Mouse (Mus musculus): ENCODE measurements around the gene Tmem258.

The Tmem258 gene

GRCm38 (mm10) chr19:10183299-10183983, 20.4 kb upstream of the Tmem258 start:
- in situ Hi-C loops (cut with MboI): loop anchor here (25.0 kb wide), 1 partner anchor 171 kb away; the partner anchor contains the start of genes Best1 and Rab3il1

DNA sequence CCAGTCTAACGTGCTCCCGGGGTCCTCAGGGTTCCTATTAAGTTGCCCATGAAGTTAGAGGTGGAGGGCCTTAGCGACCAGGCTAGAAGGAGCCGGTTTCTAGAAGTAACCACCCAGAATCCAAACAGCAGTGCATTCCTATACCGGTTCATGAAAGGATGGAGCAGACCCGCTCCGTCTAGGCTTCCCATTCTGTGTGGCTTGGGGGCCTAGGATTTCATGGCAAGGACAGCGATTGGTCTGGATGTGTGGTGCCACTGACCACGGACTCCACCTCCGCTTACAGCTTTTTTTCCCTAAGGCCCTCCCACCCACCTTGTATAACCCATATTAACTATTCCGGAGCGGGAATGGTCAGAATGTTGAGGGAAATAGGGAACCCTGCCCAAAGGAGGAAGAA, 19.7 kb upstream of the Tmem258 start:
- in situ Hi-C loops (cut with MboI): loop anchor here (25.0 kb wide), 1 partner anchor 172 kb away; the partner anchor contains the start of genes Best1 and Rab3il1

DNA sequence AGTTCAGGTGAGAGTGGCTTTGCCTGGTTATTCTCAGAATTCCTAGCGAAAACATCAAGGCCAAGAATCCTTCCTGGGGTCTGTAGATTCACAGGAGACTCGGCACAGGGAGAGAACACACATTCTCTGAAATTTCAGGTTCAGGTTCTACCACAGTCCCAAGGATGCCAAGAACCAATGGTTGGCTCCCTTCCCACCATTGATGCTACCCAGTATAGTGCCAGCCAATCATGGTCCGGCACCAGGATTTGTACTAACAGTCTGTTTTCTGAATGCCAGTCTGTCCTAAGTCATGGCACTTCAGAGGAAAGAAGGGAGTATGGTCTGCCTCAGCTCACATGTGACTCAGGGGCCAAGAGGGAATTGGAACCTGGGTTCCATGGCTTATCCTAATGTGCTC, 17.9 kb upstream of the Tmem258 start:
- in situ Hi-C loops (cut with MboI): loop anchor here (25.0 kb wide), 1 partner anchor 174 kb away; the partner anchor contains the start of genes Best1 and Rab3il1

DNA sequence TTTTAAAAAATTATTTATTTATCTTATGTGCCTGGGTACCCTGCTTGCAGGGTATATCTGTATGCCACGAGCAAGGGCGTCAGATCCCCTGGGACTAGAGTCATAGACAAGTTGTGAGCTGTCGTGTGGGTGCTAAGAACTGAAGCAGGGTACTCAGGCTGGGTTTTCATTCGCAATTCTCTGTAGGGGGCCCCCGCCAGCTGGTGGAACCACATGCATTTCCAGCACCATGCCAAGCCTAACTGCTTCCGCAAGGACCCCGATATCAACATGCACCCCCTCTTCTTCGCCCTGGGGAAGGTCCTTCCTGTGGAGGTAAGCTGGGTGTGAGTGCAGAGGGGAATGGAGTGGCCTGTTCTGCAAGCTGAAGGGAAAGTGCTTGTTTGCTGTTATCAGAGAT, 17.2 kb upstream of the Tmem258 start:
- in situ Hi-C loops (cut with MboI): loop anchor here (25.0 kb wide), 1 partner anchor 174 kb away; the partner anchor contains the start of genes Best1 and Rab3il1

GRCm38 (mm10) chr19:10188281-10188811, 15.5 kb upstream of the Tmem258 start:
- in situ Hi-C loops (cut with MboI): loop anchor here (25.0 kb wide), 1 partner anchor 176 kb away; the partner anchor contains the start of genes Best1 and Rab3il1

DNA sequence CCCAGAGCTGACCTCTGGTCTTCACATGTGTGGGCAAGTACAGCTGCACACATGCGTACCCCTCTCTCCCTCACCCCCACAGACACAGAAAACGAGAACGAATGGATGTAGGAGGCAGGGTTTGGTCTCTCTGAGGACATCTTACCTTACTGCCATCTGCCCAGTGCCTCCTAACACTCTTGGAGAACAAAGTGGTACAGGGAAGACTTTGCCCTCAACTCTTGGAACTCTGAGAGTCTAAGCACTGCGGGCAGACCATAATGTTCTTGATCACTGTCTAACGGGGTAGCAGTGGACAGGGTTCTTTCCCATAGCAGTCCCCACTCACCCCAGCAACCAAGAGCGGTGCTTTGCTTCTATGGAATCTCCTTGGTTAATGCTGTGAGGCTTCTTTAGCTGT, 14.8 kb upstream of the Tmem258 start:
- in situ Hi-C loops (cut with MboI): loop anchor here (25.0 kb wide), 1 partner anchor 177 kb away; the partner anchor contains the start of genes Best1 and Rab3il1

DNA sequence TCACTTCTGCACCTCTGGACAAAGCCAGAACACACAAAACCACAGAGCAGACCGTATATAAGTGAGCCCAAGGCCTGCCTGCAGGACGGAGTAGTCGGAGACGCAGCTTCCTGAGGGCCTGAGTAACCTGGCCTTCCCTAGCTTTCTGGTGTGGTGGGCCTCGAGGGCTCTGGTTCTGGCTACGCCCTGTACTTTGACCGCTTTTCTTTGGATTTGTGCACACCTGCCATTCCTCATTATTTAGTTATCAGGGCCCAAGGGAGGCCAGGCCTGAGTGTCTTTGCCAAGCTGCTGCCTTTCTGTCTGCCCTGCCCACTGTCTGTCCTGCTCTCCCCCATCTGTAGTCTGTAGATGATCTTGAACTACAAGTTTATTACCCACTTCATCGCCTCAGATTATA, 13.9 kb upstream of the Tmem258 start:
- in situ Hi-C loops (cut with MboI): loop anchor here (25.0 kb wide), 1 partner anchor 178 kb away; the partner anchor contains the start of genes Best1 and Rab3il1

- in situ Hi-C loops (cut with MboI): loop anchor here (25.0 kb wide), 1 partner anchor 178 kb away; the partner anchor contains the start of genes Best1 and Rab3il1
Measured at GRCm38 (mm10) chr19:10190796-10191195, 13.0 kb upstream of the Tmem258 start.

DNA sequence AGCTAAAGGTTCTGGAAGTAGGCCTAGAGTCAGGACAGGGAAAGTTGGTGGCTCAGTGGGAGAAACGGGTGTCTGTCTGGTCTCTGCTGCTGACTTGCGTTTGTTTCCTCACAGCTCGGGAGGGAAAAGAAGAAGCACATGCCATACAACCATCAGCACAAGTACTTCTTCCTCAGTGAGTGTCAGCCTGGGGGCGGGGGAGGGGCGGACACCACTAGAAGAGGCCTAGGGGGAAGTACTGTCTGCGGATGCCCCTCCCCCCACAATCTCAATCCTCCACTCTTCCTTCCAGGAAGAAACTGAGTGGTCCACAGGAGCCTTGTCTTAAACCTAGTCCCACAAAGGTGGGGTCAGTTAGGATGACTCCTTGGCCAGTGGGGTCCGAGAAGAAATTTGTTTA, 12.5 kb upstream of the Tmem258 start:
- in situ Hi-C loops (cut with MboI): loop anchor here (25.0 kb wide), 1 partner anchor 179 kb away; the partner anchor contains the start of genes Best1 and Rab3il1

DNA sequence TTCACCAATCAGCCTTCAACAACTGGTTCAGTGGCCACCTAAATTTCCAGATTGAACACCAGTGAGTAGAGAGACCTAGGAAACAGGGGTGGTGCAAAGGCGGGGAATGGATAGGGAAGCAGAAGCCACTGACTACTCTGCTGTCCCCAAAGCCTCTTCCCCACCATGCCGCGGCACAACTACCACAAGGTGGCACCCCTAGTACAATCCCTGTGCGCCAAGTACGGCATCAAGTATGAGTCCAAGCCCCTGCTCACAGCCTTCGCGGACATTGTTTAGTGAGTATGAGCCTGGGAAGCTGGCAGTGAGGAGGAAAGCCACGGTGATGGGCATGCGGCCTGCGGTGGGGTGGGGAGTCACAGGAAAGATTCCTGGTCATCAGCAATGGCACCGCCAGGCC, 9.5 kb upstream of the Tmem258 start:
- in situ Hi-C loops (cut with MboI): loop anchor here (25.0 kb wide), 1 partner anchor 182 kb away; the partner anchor contains the start of genes Best1 and Rab3il1

GRCm38 (mm10) chr19:10195252-10195651, 8.6 kb upstream of the Tmem258 start:
- in situ Hi-C loops (cut with MboI): loop anchor here (25.0 kb wide), 1 partner anchor 183 kb away; the partner anchor contains the start of genes Best1 and Rab3il1

GRCm38 (mm10) chr19:10197130-10197529, 6.7 kb upstream of the Tmem258 start:
- in situ Hi-C loops (cut with MboI): loop anchor here (25.0 kb wide), 1 partner anchor 185 kb away; the partner anchor contains the start of genes Best1 and Rab3il1

DNA sequence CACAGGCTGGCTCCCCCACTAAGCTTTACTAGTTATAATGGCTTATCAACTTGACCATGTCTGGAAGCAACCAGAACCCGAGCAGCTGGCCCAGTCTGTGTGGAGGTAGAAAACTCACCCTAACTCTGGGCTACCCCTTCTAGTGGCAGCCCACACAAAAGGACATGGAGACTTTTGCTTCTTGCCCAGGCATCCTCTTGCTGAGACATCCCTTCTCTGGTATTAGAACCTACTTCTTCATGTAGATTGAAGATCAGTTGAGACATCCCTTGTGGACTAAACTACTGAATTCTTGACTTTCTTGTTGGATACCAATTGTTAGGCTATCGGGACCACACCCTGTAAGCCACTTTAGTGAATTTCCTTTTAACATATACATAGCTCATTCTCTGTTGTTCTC, 5.5 kb upstream of the Tmem258 start:
- in situ Hi-C loops (cut with MboI): loop anchor here (25.0 kb wide), 1 partner anchor 186 kb away; the partner anchor contains the start of genes Best1 and Rab3il1

DNA sequence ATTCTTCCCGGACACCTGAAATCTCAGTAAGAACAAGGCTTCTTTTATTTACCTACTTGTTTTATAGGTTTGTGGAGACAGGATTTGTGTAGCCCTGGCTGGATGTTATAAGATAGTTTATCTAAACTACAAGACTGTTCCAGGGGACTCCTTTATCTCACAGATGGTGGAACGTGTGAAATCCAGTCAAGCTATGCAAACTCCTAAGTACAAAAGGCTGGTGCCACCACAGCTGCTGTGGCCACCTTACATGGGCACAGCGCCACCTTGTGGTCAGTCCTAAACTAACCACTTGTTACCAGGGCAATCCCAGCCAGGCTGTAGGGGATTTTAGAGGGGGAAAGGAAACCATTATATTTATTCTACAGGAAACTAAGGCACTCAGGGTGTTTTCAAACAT, 5.1 kb upstream of the Tmem258 start:
- in situ Hi-C loops (cut with MboI): loop anchor here (25.0 kb wide), 1 partner anchor 186 kb away; the partner anchor contains the start of genes Best1 and Rab3il1

DNA sequence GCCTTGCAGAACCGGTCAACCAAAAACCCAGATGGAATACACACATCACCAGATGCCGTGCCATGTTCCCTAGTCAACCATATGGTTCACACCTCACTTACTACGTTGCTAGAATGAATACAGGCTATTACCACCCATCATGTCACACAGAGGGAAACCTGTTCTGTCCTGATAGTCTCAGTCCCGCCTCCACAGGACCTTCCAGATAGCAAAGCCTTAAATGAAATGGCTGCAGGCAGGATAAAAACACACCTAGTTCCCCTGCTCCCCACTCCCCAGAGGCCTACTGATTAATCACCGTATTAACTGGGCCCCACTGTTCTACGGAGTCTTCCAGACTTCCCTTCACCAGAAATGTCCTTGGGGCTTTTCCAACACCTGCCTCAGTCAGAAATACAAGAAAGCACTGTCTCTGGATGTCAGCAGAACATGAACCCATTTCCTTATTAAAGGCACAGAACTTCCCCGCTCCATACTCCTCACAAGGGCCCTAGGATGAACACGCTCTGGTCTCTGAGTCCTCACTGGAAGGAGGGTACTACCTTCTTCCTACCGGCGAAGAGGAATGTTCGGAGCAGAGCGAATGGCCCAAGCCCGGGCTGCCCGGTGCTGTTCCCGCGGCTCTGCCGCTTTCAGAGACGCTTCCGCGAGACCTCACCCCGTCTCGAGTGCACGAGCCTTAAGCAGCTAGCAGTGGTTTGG, 517 bp upstream of the Tmem258 start:
- in situ Hi-C loops (cut with MboI): loop anchor here (10.0 kb wide), 1 partner anchor 288 kb away; no protein-coding TSS in a partner anchor

DNA sequence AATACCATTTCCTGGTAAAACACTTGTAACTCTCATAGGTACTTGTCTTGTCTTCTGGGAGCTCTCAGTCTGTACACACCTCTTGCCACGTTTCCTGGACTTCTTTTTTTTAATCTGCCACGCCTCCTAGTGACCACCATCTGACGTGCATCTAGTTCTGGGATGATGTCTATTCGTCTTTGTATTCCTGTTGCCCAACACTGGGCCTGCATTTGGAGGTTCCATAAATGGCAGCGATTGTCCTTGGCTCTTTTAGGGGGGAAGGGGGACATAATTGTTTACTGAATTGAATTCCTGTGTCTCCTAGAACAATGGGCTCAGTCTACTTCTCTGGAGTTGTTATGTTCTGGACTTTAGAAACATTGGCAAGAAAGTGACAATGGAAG, 795 bp downstream of the Tmem258 start:
- in situ Hi-C loops (cut with MboI): loop anchor here (10.0 kb wide), 1 partner anchor 290 kb away; no protein-coding TSS in a partner anchor

DNA sequence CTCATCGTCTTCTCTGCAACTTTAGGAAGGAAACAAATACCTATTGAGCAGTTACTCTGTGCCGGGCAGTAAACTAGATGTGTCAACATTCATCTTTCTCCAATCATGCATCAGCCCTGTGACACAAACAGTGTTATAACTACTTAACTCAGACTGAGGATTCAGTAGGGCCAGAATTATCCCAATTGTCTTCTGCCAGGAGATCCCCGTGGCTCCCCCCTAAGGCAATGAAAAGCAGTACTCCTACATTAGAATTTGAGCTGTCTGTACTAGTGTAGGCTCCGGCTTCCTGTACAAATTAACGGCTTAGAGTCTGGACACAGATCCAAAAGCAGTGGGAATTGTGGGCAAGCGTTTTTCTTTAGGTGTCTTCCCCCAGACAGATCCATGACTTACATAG, 1.2 kb downstream of the Tmem258 start:
- in situ Hi-C loops (cut with MboI): loop anchor here (10.0 kb wide), 1 partner anchor 290 kb away; no protein-coding TSS in a partner anchor

DNA sequence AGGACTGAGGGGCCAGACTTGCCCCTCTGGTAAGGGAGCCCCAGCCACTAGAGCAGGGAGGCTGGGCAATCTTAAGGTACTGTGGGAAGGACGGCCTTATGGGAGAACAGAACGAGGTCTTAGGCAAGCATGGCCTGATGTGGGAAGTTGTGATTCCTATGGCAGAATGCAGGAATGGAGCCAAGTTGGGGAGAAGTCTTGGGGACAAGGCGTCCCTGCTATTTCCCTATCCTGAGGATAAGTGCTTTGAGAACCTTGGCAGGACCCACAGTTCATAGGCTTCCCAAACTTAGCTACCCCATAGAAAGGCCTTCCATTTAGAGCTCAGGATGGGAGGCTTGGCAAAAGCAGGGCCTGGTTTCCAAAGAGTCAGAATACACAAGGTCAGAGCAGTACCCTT, 5.0 kb downstream of the Tmem258 start:
- in situ Hi-C loops (cut with MboI): loop anchor here (10.0 kb wide), 1 partner anchor 294 kb away; no protein-coding TSS in a partner anchor

DNA sequence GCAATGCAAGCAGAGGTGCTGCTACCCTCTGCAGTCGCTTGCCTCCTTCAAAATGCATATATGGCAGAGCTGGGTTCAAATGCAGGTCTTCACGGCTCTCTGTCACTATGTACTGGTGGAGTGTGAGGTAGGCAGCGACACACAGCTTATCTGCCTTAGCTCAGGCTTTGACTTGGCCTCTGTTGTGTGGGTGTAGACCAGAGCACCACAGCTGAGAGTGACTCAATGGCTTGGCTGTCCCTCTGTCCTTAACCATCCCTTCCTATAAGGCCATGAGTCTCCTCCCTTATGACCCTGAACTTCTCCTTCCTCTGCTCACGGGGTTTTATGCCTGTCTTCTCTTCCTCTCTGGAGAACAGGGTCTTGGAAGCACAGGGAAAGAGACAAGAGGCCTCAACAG, 7.1 kb downstream of the Tmem258 start:
- in situ Hi-C loops (cut with MboI): no loop called here

GRCm38 (mm10) chr19:10213796-10214471, 10.1 kb downstream of the Tmem258 start:
- in situ Hi-C loops (cut with MboI): no loop called here

- in situ Hi-C loops (cut with MboI): no loop called here
Measured at GRCm38 (mm10) chr19:10216101-10216500, 12.3 kb downstream of the Tmem258 start.
